Mouse (Mus musculus): Measurements from ENCODE around the gene Slc25a5. TPM values are rescaled to one million over a fixed set of nuclear protein-coding genes. Genes with fewer than 3 reads are reported as not detected.

Slc25a5 gene
- total RNA-seq, 2 experiments from 2014 or later = 336 to 357 TPM

DNA sequence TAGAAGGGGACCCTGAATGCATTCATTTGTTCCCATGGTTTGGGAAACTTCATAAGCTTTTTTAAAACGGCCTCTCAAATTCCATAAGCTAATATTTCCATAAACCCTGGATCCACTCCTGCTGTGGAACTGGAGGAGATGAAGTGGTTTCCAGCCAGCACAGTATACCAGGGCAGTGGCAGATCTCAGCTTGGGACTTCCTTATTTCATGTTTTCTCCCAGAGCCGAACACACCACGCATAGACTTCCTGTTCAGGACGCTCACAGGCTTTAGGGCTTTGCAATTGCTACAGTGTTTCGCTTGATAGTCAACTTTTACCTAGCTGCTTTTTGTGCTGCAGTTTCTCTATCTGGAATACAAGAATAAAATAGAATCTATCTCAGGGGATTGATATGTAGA is 7.7 kb downstream of the Slc25a5 start:
- no peak for DNase-seq

DNA sequence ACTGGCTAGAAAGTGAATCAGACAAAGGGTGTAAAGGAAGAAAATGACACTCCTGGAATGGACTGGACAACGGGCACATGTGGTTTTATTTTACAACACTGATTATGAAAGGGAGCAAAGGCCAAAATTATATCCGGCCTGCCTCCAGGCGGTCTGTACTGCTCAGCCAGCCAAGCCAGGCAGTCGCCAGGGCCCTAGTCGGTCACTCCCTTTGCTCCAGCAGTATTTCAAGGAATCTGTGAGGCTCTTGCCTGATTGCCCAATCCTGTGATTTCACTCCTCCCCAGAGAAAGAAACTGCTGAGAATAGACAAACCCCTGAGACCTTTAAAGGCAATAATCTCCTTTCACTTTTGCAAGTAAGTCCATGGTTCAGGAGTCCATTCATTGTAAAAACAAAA is 8.7 kb downstream of the Slc25a5 start:
- no peak for DNase-seq

DNA sequence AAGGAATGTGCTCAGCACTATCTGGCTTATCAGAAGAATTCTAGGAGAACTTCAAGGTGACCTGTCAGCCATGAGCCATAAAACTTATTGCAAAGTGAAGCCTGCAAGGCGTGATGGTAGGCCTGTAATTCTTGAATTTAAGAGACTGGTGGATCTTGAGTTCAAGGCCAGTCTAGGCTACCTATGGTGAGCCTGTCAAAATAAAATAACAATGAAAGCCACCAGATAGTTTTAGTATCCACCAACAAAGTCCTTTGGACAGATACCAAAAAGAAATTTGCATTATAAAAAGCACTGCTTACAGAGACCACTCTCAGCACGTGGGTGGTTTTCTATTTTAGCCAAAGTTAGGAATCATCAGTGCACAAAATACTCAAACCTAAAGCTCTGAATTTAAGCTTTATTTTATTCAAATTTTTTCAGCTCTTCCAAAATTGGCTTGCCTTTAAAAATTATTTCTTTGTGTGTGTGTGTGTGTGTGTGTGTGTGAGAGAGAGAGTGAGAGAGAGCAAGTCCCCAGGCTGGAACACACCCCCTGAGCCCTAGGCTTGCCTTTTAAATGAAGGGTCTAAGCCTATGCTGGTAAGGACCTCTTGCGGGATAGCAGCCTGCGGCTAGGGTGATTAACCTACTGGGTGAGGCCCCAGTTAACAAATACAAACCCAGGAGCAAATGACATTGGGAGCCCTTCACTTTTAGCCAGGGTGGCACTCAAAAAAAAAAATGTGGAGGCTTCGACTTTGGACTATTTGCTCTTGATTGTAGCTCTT is 10.2 kb downstream of the Slc25a5 start:
- DNase-seq = no peak

DNA sequence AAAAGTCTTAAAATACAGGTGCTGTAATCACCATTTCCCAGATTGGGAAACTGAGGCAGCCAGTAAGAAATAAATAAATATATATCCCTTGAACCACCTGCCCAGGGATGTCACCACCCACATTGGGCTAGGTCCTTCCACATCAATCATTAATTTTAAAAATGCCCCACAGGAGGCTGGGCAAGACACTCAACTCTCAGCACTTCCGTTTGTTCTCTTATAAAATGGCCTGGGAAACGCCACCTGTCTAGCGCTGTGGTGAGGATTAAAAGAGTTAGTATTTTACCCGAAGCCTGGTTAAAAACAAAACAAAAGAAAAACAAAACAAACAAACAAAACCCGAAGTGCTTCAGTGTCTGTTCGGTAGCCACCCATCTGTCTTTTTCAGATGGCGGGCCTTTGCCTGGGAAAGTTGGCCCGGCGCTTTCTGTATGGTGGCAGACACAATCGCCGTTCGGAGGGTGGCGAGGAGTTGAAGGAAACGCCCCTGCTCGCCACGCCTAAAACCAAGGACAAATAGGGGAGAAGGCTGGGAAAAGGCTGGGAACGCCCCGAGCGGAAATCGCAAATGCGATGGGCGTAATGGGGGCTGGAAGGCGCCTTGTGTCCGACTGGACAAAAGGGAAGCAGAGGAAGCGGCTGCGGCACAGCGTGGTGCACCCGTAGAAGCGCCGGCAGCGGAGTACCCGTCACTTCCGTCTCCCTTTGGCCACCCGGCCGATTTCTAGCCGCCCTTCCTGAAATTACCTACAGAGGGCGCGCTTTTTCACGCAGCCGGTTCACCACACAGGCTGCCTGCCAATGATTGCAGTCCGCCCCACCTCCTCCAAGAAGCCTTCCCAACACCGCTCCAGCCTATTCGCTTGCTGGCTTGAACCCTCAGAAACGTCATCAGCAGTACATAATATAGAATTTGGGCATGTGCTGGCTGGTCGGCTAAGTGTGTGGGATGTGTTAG is 12.2 kb downstream of the Slc25a5 start:
- DNase-seq = peak; percentile 85 to 86

DNA sequence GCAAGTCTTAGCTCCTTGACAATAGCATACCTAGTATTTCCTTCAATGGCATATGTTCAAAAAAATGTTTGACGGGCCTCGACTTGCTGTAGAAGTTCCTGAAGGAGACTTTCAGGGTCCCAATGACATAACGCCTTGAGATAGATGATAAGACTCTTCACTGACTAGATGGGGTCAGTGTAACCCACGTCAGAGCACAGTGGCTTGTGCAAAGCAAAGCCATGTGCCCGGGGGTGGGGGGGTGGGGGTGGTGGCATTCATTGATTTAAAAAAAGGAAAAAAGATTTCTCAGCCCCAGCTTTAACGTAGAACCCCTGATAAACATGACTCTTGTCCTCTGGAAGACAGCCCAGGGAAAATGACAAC is 12.8 kb downstream of the Slc25a5 start:
- DNase-seq = no peak

DNA sequence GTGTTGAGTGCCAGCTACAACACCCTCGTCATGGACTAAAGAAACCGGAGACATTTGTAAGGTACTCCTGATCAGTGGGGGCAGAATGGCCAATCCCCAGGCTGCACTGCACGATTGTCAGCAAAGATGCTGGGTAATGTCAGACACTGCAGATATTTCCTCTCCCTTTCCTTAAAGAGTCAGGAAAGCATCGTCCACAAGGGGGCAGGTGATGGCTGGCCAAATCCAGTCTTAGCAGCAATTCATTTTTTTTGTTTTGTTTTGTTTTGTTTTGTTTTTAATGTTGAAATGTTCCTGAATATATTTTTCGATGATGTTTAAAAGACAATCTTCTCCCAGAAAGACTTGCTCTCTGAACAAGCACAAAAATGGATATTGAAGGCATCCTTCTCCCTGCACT is 15.9 kb downstream of the Slc25a5 start:
- DNase-seq = no peak

DNA sequence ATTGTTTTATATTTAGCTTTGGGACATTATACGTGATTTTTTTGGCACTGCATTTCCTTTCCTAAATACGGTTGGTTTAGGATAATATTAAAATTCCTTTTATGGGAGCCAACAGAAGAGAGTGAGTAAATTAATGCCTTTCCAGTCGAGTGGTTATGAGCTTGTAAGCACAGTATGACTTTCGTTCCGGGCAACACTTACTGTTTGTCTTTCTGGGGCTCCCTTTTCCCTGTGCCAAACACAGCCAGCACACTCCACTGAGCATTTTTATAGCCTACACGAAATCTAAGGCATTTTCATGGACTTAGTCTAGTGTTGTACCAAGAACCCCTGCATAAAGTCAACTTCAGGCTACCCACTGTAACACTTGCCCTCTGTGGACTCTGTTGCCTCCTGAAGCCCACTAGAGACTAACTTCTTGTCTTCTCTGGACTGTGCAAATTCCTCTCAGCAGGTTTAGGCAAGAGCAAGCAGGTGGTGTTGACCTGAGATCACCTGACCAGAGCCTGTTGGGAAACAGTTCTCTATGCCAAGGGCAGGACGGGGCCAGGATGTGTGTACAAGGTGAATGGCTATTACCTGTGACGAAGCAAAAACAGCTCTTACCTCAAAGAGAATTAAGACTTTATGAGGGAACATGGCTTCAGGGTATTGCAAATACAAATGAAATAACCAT is 18.8 kb downstream of the Slc25a5 start:
- no peak for DNase-seq

DNA sequence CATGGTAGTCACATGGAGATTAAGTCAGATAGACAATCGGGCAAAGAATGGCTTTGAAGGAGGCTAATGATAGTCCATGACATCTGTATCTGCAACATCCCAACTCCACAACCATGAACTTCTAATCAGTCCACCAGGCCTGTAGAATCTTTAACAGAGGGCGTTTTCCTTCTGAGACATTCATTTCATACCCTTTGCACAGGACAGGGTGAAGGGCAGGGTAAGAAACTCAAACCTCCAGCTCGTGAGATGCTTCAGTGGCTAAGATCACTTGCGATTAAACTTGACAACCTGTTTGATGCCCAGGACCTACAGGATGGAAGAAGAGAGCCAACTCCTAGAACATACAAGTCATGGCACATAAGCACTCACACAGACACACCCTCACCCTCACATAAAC is 19.6 kb downstream of the Slc25a5 start:
- DNase-seq = no peak

DNA sequence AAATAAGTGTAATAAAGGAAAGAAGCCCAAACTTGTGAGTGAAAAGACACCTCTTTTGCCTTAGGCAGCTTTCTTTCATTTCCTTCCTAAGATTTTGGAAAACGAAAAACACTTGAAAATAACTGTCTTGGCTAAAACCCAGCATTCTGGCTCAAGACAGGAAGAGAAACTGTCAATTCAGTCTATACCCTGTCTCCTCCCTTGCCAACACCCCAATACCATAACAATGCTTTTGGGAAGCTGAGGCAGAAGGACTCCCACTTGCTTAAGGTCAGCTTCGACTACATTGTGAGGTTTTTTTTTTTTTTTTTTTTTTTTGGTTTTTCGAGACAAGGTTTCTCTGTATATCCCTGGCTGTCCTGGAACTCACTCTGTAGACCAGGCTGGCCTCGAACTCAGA is 20.0 kb downstream of the Slc25a5 start:
- no peak for DNase-seq

DNA sequence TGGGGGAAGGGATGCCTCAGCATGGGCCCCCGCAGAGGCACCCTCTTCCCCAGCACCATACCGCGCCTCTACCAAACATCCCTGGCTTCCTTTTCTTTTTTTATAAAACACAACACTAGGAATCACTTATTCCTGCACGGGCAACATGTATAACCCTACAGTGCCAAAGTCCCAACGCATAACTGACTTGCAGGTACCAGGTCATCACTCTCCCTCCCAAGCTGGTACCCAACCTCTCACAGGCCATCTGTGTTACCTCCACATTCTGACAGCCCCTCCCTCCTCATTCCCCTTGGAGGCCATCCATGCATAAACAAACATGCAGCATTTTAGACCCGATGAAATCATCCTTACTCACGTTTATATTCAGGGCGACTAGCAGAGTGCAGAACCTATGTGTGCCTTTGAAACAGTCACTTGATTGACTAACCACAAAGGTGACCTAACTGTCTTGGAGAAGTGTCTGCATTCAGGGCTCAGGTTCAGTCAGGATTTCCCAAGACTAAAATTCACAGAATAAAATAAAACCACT is 21.0 kb downstream of the Slc25a5 start:
- no peak for DNase-seq

DNA sequence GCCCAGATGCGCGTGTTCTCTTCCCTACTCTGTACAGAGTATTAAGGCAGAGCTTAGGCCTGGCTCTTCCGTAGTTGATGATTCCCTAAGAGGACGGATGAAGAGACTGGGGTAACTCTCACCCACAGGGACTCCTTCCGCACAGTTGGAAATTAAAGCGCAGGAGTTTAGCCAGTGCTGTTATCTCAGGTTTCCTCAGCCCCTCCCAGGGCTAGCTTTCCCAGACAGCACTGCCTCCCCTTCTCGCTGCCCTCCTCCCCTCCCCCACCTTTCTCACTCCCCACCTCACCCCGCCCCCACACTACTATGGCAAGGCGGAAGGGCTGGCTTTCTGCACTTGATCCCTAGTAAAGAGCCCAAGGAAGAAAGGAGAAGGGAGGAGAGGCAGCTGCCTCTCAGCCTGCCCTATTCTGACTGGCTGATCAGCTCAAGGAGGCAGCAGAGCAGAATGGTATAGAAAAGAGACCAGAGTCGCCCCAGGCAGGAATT is 21.5 kb downstream of the Slc25a5 start:
- DNase-seq = no peak

DNA sequence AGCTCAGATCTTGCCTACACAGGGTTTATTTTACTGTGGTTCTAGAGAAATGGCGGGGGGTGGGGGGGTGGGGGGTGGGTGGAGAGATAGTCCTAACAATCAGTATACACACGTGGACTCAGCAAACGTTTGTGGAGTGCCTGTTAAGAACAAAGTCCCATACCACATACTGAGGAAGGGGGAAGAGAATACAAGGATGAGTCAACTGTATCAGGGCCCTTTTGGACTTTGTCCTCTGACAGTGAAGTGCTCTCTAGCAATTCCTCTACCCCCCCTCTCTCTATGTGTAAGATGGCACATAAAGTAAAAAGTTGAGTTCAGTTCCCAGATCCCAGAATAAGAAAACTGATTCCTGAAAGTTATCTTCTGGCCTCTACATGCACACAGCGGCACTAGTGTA is 24.1 kb downstream of the Slc25a5 start:
- no peak for DNase-seq

DNA sequence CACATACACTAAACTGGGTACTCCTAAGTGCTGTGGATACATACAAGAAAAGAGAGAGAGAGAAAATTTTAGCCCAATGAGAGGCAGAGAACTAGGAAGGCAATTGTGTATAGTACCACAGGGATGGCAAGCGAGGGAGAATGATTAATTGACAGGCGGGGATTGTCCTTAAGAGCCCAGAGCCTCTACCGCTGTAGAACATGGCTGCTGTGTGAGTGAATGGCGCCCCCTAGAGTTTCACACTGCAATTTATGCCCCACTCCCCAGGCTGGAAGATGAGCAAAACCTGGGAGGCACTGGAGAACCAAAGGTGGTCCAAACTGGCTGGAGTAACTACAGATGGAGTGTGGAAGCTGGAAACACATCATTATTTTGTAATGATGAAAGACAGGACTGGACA is 24.8 kb downstream of the Slc25a5 start:
- DNase-seq = peak; percentile 13 to 21

DNA sequence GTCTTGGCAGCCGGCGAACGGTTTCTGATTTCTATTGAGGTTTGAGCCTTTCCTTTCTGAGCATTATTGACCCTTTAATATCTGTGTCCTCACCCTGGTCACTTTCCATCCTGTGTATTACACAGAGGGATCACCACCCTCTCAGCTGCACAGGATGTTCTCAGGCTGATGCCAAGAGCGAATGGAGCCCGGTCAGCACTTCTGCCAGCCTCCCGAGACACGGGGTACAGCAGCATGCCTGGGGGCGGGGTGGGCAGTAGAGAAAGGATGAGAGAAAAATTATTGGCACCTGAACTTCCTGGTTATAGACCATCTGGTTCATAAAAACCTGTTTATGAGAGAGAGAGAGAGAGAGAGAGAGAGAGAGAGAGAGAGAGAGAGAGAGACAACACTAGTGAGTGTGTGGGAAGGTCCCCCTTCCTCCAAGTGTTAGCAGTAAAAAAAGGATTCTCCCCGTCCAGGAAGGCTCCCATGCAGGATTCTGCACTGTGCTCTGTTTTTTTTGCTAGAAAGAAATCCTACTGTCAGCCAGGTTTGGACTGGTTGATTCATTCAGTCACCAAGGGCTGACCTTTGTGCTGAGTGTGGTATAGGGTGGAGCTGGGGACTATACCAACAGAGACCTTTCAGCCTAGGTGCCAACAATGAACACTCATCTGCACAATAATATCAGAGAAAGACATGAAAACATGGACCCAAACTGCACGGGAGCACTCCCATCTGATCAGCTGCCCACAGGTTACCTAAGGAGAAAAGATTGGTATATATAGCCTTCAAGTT is 28.7 kb downstream of the Slc25a5 start:
- DNase-seq = no peak

DNA sequence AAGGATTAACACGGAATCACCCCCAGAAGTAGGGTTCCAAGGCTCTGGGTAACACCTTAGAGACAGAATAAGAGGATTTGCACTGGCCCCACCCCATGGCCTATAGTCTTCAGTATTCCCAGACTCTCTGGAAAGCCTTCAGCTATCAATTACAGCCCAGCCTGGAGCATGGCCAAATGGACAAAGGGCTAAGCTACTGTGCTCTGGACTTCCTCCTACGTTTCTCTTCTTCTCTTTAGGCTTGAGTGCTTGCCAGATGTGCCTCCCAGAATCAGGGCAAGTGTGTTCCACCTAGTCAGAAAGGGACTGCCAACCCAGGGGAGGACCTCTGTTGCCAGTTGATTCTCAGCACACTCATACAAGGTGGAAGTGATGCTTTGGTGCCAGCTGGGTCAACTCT is 29.6 kb downstream of the Slc25a5 start:
- DNase-seq = no peak

DNA sequence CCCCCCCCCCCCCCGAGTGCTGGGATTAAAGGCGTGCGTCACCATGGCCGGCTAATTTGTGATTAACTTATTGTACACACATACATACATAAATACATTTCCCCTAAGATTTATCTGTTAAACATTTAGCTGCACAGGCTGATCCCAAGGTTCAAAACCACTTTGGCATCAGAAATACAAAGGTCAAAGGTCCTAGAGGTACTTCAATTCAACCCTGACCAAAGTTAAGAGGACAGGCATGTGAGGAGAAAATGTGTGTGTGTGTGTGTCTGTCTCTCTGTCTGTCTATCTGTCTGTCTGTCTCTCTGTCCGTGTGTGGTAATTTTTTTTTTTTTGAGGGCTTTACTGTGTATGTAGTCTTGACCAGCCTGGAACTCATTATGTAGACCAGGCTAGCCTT is 31.4 kb downstream of the Slc25a5 start:
- no peak for DNase-seq

DNA sequence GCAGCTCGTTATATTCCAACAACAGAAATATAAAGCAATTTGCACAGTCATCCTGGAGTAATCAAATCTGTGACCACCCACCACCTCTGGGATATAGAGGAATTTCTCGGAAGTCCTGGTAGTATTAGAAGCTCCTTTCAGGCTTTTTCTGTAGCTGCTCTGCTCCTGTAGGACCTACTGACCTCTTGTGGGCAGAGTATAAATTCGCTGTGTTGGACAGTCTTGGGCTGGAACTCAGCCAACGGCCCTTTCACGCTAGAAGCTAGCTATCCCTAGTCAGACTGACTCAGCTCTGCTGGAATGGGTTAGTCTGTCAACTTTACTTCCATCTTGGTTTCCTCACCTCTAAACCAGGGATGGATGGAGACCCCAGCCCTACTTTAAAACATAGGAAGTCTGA is 34.8 kb downstream of the Slc25a5 start:
- DNase-seq = no peak

DNA sequence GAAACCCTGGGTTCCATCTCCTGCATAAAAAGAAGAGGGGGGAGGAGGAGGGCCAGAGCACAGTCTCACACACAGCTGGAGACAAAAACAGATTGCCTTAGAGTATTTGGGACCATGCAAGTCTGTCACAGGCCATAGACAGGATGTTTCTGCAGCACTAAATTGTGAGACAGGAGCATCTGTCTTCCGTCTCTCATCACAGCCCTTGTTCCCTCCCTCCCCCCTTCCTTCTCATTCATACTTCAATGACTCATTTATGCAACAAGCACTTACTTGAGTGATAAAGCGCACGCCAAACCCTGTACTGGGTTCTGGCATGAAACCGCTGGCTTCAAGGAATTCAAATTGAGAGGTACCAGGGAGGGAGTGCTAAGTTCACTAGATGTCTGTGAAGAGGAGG is 36.2 kb downstream of the Slc25a5 start:
- no peak for DNase-seq

DNA sequence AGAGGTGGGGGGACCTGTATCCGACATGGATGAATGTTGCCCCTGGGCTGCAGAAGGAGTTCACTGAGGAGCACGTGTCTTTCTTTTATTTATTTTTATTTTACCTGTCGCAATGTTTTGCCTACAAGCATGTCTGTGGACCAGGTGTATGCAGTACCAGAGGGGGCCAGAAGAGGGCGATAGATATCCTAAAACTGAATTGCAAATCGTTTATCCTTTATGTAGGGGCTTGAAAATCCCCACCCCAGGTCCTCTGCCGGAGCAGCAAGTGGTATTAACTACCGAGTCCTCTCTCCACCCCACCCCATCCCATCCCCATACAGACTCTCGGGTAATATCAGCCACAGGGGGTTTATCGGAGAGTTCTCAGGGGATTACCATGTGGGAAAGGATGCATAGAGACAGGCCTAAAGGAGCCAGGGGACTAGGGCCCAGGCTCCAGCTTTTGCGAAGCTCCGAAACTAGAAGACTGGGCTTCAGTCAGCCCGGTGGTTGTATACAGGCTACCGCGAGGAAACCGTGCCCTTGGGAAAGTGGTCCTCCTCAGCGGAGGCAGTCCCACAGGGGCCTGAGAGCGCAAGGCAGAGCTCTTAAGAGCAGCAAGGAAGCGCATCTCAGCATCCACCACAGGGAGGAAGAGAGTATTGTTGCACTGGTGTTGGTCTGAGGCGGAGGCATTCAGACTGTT is 38.1 kb downstream of the Slc25a5 start:
- DNase-seq = peak; percentile 40 to 46

DNA sequence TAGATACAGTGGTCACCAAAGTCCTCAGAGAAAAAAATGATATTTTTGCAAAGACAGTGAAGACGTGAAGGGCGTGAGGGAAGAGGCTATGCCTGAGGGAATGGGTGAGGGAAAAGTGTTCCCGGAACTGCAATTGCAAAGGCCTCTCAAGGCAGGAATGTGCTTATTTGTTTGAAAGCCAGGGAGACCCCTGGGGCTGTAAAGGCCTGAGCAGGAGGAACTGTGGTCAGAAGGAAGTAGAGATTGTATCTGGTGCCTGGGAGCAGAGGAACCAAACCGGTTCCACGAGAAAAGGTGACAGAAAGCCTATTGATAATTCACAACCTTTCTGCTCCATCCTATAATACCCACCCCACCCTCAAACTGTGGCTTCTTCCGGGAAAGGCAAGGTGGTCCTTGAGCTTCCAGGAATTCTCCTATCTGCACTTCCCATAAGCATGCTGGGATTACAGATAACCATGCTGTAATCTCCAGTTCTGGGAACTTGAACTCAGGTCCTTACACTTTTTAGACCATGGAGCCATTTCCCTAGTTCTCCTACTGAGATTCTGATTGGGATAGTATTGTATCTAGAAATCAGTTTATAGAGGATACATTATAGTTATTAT is 41.7 kb downstream of the Slc25a5 start:
- no peak for DNase-seq

DNA sequence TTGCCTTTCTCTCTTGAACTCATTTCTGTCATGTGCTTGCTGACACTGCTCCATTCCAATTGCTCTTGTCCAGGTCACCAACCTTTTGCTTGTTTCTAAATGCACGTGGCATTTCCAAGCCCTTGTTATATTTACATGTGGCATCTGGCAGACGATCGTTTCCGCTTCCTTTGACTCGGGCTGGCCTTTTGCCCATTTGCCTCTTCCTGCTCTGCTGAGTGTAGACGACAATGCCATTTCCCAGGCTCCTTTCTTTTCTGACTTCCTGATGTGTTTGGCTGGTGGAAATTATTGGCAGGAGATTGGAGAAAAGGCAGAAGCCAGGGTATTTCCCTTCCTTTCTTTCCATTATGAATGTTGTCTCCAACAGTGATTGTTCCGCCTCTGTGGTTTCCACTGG is 43.9 kb downstream of the Slc25a5 start:
- DNase-seq = no peak
